Mouse (Mus musculus): ENCODE results near the gene Helz.

DNA sequence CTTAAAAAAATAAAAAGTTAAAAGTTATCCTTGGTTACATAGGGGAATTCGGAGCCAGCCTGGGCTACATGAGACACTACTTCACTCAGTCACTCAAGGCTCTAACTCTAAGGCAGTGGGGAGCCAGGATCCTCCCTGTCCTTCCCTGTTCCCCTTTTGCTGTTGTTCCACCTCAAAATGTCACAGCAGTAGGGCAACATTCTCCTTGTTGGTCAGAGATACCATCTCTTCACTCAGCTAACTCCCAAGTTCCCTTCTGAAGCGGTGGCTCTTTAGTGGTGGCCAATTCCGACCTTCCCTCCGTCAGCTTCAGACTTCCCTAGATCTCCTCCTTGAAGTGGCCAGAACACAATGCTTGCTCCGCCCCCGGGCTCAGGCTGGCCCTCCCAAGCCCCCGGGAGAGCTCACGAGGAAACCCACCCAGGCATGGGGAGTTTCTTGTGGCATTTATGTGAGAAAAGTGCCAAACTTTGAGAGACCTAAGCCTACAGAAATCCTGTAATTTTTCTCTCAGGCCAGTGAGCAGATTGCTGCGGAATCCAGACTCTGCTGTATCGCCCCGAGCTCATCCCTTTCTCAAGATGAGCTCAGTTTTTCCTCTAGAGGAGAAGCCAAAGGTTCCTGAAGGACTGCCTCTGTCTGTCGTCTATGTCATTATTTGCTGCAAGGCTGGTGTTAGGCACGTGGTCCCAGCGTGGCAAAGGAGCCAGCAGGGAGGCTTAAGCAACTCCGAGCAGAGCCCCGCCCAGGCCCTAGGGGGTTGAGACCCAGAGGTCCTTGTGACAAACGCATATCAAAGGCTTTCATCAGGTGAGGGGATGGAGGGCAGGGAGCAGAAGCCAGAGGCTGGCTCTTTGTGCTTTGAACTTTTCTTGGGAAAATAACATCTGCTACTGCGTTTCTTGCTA, 37.1 kb upstream of the Helz start:
- no peak for TF ChIP-seq CTCF (IDR thresholded peaks at IDR 0.05; ENCODE audit: low read depth, low read length)
- peak; percentile 96 for TF ChIP-seq EP300 (IDR thresholded peaks at IDR 0.05; ENCODE audit: insufficient read depth, low read depth, low read length)
- TF ChIP-seq POLR2A (IDR thresholded peaks at IDR 0.05; ENCODE audit: insufficient read depth, low read length): no peak

All from ES-Bruce4 (cell line).